Mouse (Mus musculus): ENCODE measurements around the gene Ninj2.

Ninj2 gene

GRCm38 (mm10) chr6:120127321-120127720 lies 34.2 kb downstream of the Ninj2 start:
- no peak for DNase-seq (ENCODE audit: low read depth in 1 of 2, low spot score in 2 of 2)

GRCm38 (mm10) chr6:120134748-120135147 lies 41.6 kb downstream of the Ninj2 start:
- DNase-seq (ENCODE audit: low read depth in 1 of 2, low spot score in 2 of 2), result no peak

DNA sequence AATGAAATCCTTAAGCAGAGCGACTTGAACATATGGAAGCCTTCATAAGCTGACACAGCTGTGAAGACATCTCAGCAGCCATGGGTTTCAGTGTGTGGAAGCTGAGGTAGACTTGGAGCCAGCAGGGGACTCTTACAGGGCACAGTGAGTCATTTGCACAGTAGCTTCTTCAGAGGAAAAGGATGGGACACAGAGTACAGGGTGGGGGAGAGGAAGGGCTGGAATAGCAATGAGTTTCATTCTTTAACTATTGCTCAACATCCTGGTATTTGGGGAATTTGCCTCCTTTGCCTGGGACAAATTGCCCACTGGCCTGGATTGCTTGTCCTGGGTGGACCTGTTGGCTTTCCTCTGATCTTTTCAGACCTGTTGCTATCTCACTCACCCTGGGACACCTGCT lies 52.3 kb downstream of the Ninj2 start:
- no peak for DNase-seq (ENCODE audit: low read depth in 1 of 2, low spot score in 2 of 2)

- no peak for DNase-seq (ENCODE audit: low read depth in 1 of 2, low spot score in 2 of 2)
Observed at GRCm38 (mm10) chr6:120146676-120147075, 53.5 kb downstream of the Ninj2 start.

DNA sequence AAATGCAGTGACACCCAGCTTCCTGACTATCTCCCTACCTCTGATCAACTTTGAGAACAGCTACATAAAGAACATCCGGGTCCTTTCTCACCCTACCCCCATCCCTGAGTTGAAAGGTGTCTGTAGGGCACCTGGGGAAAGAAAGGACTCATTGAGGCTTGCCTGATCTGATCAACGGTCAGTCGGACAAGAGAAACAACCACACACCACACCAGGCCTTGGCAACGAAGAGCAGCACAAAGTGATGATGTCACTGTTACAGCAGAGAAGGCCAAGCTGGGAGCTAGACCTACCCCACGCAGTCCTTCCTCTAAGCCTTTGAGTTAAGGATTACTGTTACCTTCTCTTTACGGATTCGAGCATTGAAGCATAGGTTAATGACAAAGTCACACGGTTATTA lies 54.3 kb downstream of the Ninj2 start:
- no peak for DNase-seq (ENCODE audit: low read depth in 1 of 2, low spot score in 2 of 2)

DNA sequence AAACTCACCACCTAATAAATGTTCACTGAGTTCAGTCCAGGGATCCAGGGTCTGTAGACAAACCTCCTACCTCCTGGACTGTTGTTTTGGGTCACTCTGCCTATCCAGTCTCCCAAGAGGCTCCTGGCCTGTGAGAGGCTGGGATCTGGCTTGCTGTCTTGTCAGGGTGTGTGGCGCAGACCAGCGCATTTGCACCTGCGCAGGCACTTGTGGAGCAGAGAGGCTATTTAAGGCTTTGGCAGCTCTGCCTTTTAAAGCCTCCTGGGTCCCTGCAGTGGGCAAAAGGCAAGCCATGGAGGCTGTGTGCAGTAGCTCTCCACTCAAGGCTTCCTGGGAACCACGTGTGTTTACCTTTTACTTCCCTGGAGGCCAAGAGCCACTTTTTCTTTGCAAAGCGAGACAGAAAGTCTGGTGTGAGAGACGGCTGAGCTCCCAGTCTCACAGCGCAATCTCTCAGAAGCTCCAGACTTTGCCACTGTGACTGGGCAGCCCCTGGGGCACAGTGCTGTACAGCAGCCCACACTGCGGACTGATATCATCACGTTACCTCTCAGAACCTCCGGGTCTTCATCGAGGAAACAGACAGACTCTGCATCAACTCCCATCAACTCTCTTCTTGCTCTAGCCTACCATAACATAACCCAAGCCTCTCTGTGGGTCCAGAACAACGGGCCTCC lies 55.7 kb downstream of the Ninj2 start:
- DNase-seq (ENCODE audit: low read depth in 1 of 2, low spot score in 2 of 2), result no peak

- no peak for DNase-seq (ENCODE audit: low read depth in 1 of 2, low spot score in 2 of 2)
Observed at GRCm38 (mm10) chr6:120149458-120150120, 56.4 kb downstream of the Ninj2 start.

- no peak for DNase-seq (ENCODE audit: low read depth in 1 of 2, low spot score in 2 of 2)
Observed at GRCm38 (mm10) chr6:120150206-120150605, 57.1 kb downstream of the Ninj2 start.

- DNase-seq (ENCODE audit: low read depth in 1 of 2, low spot score in 2 of 2), result peak in 1 of 2 experiments; percentile 27
Observed at GRCm38 (mm10) chr6:120151616-120152053, 58.5 kb downstream of the Ninj2 start.

GRCm38 (mm10) chr6:120152739-120153696 lies 59.9 kb downstream of the Ninj2 start:
- no peak for DNase-seq (ENCODE audit: low read depth in 1 of 2, low spot score in 2 of 2)

GRCm38 (mm10) chr6:120154526-120155309 lies 61.6 kb downstream of the Ninj2 start:
- peak in 1 of 2 experiments; percentile 32 for DNase-seq (ENCODE audit: low read depth in 1 of 2, low spot score in 2 of 2)

GRCm38 (mm10) chr6:120155510-120155909 lies 62.4 kb downstream of the Ninj2 start:
- DNase-seq (ENCODE audit: low read depth in 1 of 2, low spot score in 2 of 2), result no peak

GRCm38 (mm10) chr6:120157479-120157878 lies 64.3 kb downstream of the Ninj2 start:
- no peak for DNase-seq (ENCODE audit: low read depth in 1 of 2, low spot score in 2 of 2)

- no peak for DNase-seq (ENCODE audit: low read depth in 1 of 2, low spot score in 2 of 2)
Observed at GRCm38 (mm10) chr6:120159133-120159901, 66.2 kb downstream of the Ninj2 start.

DNA sequence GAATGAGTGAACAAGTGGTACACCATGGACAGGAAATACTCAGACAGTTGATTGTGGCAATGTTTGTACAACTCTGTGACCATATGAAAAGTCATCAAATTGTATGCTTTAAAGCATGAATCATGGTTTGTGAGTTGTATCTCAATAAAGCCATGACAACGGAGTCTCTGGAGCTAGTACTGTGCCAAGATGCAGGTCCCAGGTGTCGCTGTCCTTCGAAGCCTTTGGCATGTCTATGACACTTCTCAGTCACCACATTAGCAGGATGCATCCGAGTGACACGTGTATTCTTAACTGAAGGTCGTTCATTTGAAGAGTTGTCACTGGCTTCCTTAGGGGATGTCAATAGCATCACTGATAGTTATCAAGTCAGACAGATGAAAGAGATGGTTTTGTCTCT lies 69.8 kb downstream of the Ninj2 start:
- no peak for DNase-seq (ENCODE audit: low read depth in 1 of 2, low spot score in 2 of 2)

GRCm38 (mm10) chr6:120164765-120165164 lies 71.6 kb downstream of the Ninj2 start:
- DNase-seq (ENCODE audit: low read depth in 1 of 2, low spot score in 2 of 2), result no peak

- no peak for DNase-seq (ENCODE audit: low read depth in 1 of 2, low spot score in 2 of 2)
Observed at GRCm38 (mm10) chr6:120167574-120167973, 74.4 kb downstream of the Ninj2 start.

- no peak for DNase-seq (ENCODE audit: low read depth in 1 of 2, low spot score in 2 of 2)
Observed at GRCm38 (mm10) chr6:120172294-120173017, 79.3 kb downstream of the Ninj2 start.

DNA sequence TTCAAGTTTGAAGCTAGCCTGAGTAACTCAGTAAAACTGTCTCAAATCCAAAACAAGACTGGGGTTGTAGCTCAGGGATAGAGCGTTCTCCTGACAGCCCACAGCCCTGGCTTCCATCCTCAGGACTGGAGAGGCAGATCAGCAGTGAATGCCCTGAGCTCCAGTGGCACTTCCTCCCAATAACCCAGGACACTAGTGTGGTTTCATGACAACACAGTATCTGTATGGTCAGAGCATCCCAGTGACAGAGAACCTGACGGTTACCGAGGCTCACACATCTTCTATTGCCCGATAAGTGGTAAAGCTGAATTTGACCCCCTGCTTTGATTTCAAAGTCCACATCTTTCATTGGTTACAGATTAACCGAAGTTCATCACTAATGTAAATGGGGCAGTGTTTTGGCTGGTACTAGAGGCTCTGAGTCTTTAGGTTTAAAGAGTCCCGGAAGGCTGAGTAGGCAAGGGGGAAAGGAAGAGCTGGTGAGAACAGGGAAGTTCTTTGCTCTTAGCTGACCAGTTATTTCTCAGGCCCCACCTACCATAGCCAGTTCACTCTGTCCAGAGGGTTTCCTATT lies 81.0 kb downstream of the Ninj2 start:
- DNase-seq (ENCODE audit: low read depth in 1 of 2, low spot score in 2 of 2), result no peak

Data from monocyte, adult 2 months (primary cell).